Mouse (Mus musculus): ENCODE data around the gene Med1. TPM values are rescaled to one million over a fixed set of nuclear protein-coding genes. Genes with fewer than 3 reads are reported as not detected.
"Not testable (repeated sequence)": the region's sequence is repeated elsewhere in the genome, so short reads cannot be mapped to it uniquely, and the experiment has no call there.

The Med1 gene
- polyA plus RNA-seq, 1 experiment from 2014 or later = 53.3 TPM

DNA sequence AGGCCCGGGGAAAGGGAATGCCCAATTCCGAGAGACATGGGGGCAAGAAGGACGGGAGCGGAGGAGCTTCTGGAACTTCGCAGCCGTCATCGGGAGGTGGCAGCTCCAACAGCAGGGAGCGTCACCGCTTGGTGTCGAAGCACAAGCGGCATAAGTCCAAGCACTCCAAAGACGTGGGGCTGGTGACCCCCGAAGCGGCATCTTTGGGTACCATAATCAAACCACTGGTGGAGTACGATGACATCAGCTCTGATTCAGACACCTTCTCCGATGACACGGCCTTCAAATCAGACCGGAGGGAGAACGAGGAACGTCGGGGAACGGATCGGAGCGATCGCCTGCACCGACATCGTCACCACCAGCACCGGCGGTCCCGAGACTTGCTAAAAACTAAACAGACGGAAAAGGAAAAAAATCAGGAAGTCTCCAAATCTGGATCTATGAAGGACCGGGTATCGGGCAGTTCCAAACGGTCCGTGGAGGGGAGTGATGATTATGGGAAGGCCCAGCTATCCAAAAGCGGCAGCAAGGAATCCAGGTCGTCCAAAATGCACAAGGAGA, 10.3 kb upstream of the Med1 start:
- peaks cover 11% of the 10 kb centered on the region for H3K4me1 ChIP-seq (ENCODE audit: control insufficient read depth, insufficient read depth, low read length)
- H3K9me3 ChIP-seq (replicated peaks; ENCODE audit: control insufficient read depth, low read length) = no peaks in the 10 kb centered on the region
- 0 out of 2 replicates have a peak, but pooled peaks cover 3% of the 10 kb centered on the region for H3K36me3 ChIP-seq (ENCODE audit: control insufficient read depth, insufficient read depth, low read length)
- ATAC-seq (ENCODE audit: insufficient read depth, low FRiP score) = no peak
- peak overlapping the region; percentile 85 for H3K4me2 ChIP-seq (ENCODE audit: low read depth, low read length)
- peak overlapping the region; percentile 100 for H3K27ac ChIP-seq (ENCODE audit: low read length)
- H3K9ac ChIP-seq (ENCODE audit: low read length) = peak overlapping the region; percentile 99
- under 1% methylated on average over 37 of the region's 37 CpGs for WGBS
- H3K27me3 ChIP-seq (ENCODE audit: control insufficient read depth, insufficient read depth, low read length) = no peaks in the 10 kb centered on the region
- peak overlapping the region; percentile 85 for H3K4me3 ChIP-seq (replicated peaks; ENCODE audit: low read length)

DNA sequence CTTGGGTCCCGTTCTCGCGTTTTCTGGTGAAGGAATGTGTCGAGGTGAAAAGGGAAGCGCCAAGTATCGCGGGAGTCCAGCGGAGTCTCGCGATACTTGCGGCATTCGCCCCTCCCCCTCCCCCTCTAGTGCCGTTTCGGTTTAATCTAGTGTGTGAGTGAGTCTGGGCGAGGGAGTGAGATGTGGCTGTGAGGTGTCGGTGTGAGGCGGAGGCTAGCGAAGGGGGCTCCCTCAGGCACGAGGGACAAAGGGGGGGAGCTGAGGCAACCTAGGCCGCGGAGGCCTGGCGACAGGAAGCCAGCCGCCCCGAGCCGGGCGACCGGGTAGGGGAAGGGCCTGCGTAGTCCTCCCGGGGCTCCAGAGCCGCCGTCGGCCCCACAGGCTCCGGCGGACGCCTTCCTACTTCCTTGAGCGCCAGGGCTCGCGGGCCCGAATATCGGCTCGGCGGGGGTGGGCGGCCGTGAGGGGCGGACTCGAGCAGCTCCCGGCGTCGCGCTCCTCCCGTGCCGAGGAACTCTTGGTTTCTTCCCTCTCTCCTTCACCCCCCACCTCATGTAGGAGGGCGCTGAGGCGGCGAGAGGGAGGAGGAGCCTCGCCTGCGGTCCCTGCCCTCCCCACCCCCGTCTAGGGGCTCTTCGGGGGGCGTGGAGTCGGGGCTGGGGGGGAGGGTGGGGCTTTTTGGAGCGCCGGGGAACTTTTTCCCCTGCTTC, 9.7 kb upstream of the Med1 start, which contains the start of gene Cdk12:
TSS of gene Cdk12 (plus strand) at position 419 of the 710 bp plus-strand sequence.
- Histone ChIP-seq H3K36me3 (ENCODE audit: control insufficient read depth, insufficient read depth, low read length) (no peaks in the 10 kb centered on the region), H3K9ac (ENCODE audit: low read length) (peak within 1 kb of the TSS; percentile 99), H3K4me3 (replicated peaks; ENCODE audit: low read length) (peak within 1 kb of the TSS; percentile 85), H3K9me3 (replicated peaks; ENCODE audit: control insufficient read depth, low read length) (no peaks in the 10 kb centered on the region), H3K4me1 (ENCODE audit: control insufficient read depth, insufficient read depth, low read length) (peaks cover 11% of the 10 kb centered on the region), H3K27ac (ENCODE audit: low read length) (peak within 1 kb of the TSS; percentile 100), H3K4me2 (ENCODE audit: low read depth, low read length) (peak within 1 kb of the TSS; percentile 94), H3K27me3 (ENCODE audit: control insufficient read depth, insufficient read depth, low read length) (no peaks in the 10 kb centered on the region)
- under 1% methylated on average over 61 of the region's 63 CpGs for WGBS
- peak; percentile 93 for ATAC-seq (ENCODE audit: insufficient read depth, low FRiP score)

DNA sequence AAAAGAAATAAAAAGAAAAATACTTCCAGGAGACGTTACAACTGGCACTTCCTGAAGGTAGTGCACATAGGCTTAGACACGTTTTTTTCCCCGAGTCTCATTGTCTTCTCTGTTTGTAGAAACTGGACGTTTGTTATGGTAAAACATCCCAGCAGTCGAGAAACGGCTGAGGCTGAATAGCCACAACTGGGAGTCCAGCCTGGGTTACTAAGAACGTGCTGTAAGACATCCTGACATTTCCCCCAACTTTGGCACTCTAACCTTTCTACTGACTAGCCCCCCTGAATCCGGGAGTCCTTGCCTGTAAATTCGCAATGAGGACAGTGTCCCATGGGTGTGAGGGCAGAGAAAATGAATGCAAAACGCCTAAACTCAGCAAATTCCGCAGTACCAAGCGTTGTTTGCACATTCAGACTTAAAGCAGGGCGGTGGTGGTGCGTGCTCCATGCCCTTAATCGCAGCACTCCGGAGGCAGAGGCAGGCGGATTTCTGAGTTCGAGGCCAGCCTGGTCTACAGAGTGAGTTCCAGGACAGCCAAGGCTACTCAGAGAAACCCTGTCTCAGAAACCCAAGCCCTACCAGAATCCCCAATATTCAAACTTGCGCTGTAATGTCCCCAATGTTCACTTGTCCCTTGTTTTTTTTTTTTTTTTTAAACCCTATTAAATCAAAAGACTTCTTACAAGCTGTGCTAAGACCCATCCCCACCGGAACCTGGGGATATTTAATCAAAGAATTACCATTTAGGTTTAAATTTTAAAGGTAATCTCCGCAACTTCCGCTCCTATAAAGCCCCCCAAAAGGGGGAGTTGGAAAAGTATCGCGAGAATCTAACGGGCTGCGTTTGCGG, 8.9 kb upstream of the Med1 start:
- H3K27ac ChIP-seq (ENCODE audit: low read length) = peak overlapping the region; percentile 78
- under 1% methylated on average over 27 of the region's 27 CpGs for WGBS
- H3K9me3 ChIP-seq (replicated peaks; ENCODE audit: control insufficient read depth, low read length) = no peaks in the 10 kb centered on the region
- H3K4me3 ChIP-seq (replicated peaks; ENCODE audit: low read length) = peak overlapping the region; percentile 85
- ATAC-seq (ENCODE audit: insufficient read depth, low FRiP score) = no peak
- peak overlapping the region; percentile 94 for H3K4me2 ChIP-seq (ENCODE audit: low read depth, low read length)
- H3K4me1 ChIP-seq (ENCODE audit: control insufficient read depth, insufficient read depth, low read length) = peaks cover 11% of the 10 kb centered on the region
- H3K9ac ChIP-seq (ENCODE audit: low read length) = peak overlapping the region; percentile 80
- no peaks in the 10 kb centered on the region for H3K27me3 ChIP-seq (ENCODE audit: control insufficient read depth, insufficient read depth, low read length)
- H3K36me3 ChIP-seq (ENCODE audit: control insufficient read depth, insufficient read depth, low read length) = no peaks in the 10 kb centered on the region

DNA sequence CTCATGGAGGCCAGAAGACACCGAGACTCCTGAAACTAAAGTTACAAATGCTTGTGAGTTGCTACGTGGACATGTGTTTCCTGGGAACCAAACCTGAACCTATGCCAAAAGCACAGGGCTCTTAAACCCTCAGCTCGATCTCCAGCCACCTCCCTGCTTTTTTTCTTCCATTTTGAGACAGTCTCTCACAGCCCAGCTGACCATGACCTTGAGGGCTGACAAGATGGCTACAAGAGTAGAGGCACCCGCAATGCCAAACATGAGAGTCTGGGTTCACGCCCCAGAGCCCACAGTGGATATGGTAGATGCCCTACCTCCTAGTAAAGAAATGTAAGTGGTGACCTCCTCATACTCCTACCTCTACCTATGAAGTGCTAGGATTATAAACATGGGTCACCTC, 2.3 kb downstream of the Med1 start:
- Histone ChIP-seq H3K4me3 (replicated peaks; ENCODE audit: low read length) (no peak overlapping the region), H3K27me3 (ENCODE audit: control insufficient read depth, insufficient read depth, low read length) (no peaks in the 10 kb centered on the region), H3K4me2 (ENCODE audit: low read depth, low read length) (no peak overlapping the region), H3K36me3 (ENCODE audit: control insufficient read depth, insufficient read depth, low read length) (peaks cover 4% of the 10 kb centered on the region; the same call in 1 of the 2 replicates), H3K4me1 (ENCODE audit: control insufficient read depth, insufficient read depth, low read length) (peaks cover 9% of the 10 kb centered on the region), H3K9ac (ENCODE audit: low read length) (no peak overlapping the region), H3K9me3 (replicated peaks; ENCODE audit: control insufficient read depth, low read length) (no peaks in the 10 kb centered on the region), H3K27ac (ENCODE audit: low read length) (no peak overlapping the region)
- ATAC-seq (ENCODE audit: insufficient read depth, low FRiP score) = no peak
- WGBS = 81% methylated on average over 5 of the region's 5 CpGs

DNA sequence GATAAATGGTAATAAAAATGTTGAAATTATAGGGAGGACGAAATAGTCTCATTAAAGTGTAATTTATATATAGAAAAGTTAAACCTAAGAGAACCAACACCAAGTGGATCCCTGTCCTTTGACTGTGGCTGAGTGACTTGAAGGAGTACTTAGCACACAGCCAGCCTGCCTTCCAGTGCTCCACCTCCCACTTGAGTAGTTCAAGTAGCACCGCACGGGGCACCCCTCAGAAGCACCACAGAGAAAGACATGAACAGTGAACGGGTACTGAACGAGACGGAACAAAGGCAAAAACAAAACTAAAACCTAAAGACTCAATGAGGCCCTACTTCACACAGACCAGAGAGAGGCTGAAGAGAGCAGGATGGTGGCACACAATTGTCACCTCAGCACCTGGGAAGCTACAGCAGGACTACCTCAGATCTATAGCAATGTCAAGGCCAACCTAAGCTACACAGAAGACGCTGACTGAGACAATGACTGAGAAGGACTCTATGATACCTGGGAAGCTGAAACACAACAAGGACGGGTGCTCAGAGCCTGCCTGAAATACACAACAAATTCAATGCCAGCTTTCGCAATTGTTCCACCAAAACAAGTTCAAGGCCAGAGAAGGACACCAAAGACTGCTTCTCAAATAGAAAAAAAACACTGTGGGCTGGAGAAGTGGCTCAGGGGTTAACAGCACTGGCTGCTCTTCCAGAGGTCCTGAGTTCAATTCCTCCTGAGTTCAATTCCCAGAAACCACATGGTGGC, 5.3 kb downstream of the Med1 start:
- no peak overlapping the region for H3K4me3 ChIP-seq (replicated peaks; ENCODE audit: low read length)
- H3K36me3 ChIP-seq (ENCODE audit: control insufficient read depth, insufficient read depth, low read length) = peaks cover 18% of the 10 kb centered on the region
- H3K4me1 ChIP-seq (ENCODE audit: control insufficient read depth, insufficient read depth, low read length) = peaks cover 9% of the 10 kb centered on the region
- no peak overlapping the region for H3K4me2 ChIP-seq (ENCODE audit: low read depth, low read length)
- ATAC-seq (ENCODE audit: insufficient read depth, low FRiP score) = no peak
- H3K9ac ChIP-seq (ENCODE audit: low read length) = no peak overlapping the region
- H3K9me3 ChIP-seq (replicated peaks; ENCODE audit: control insufficient read depth, low read length) = no peaks in the 10 kb centered on the region
- no peak overlapping the region for H3K27ac ChIP-seq (ENCODE audit: low read length)
- 93% methylated on average over 9 of the region's 9 CpGs for WGBS
- no peaks in the 10 kb centered on the region for H3K27me3 ChIP-seq (ENCODE audit: control insufficient read depth, insufficient read depth, low read length)

DNA sequence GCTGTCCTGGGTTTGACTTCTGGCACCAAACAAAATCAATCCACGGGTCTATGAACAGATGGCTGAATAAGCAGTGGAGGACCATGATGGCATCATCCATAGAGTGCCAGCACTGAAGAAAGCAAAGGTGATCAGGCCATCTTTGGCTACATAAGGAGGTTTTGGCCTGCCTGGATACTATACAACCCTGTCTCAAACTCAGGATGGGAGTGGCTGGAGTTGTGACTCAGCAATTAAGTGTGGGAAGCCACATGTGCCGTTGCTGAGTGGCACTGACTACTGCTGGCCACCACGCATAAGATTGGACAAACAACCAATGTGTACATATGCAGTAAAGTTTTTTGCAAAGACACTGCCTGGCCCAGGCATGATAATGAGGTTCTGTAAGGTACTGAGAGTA, 10.9 kb downstream of the Med1 start:
- WGBS = 92% methylated on average over 3 of the region's 3 CpGs
- ATAC-seq (ENCODE audit: insufficient read depth, low FRiP score); H3K4me1 ChIP-seq (ENCODE audit: control insufficient read depth, insufficient read depth, low read length); H3K4me2 ChIP-seq (ENCODE audit: low read depth, low read length); H3K9ac ChIP-seq (ENCODE audit: low read length); H3K4me3 ChIP-seq (replicated peaks; ENCODE audit: low read length); H3K9me3 ChIP-seq (replicated peaks; ENCODE audit: control insufficient read depth, low read length); H3K27ac ChIP-seq (ENCODE audit: low read length); H3K27me3 ChIP-seq (ENCODE audit: control insufficient read depth, insufficient read depth, low read length): not testable (repeated sequence)
- peaks cover 27% of the 10 kb centered on the region for H3K36me3 ChIP-seq (ENCODE audit: control insufficient read depth, insufficient read depth, low read length)

DNA sequence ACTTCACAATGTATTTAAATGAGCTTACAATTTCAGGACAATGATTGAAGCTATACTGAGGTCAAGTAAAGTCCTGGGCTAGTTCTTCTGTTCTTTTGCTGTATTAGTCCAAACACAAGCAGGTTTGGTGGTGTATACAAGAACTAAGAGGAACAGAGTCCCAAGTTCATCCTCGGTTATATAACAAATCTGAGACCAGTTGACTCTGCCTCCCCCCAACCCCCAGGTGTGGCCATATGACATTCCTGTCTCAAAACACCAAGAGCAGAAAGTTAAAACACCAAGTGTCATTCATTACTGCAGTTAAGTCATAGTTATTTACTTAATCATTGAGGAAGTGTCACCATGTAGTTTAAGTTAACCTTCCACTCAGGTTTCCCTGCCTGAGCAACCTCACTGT, 24.7 kb downstream of the Med1 start:
- no peak for ATAC-seq (ENCODE audit: insufficient read depth, low FRiP score)
- Histone ChIP-seq H3K27me3 (ENCODE audit: control insufficient read depth, insufficient read depth, low read length) (no peaks in the 10 kb centered on the region), H3K4me2 (ENCODE audit: low read depth, low read length) (no peak overlapping the region), H3K4me1 (ENCODE audit: control insufficient read depth, insufficient read depth, low read length) (no peaks in the 10 kb centered on the region), H3K27ac (ENCODE audit: low read length) (no peak overlapping the region), H3K9me3 (replicated peaks; ENCODE audit: control insufficient read depth, low read length) (no peaks in the 10 kb centered on the region), H3K36me3 (ENCODE audit: control insufficient read depth, insufficient read depth, low read length) (peaks cover 22% of the 10 kb centered on the region), H3K9ac (ENCODE audit: low read length) (no peak overlapping the region), H3K4me3 (replicated peaks; ENCODE audit: low read length) (no peak overlapping the region)
- WGBS = 92% methylated on average over 1 of the region's 1 CpGs

DNA sequence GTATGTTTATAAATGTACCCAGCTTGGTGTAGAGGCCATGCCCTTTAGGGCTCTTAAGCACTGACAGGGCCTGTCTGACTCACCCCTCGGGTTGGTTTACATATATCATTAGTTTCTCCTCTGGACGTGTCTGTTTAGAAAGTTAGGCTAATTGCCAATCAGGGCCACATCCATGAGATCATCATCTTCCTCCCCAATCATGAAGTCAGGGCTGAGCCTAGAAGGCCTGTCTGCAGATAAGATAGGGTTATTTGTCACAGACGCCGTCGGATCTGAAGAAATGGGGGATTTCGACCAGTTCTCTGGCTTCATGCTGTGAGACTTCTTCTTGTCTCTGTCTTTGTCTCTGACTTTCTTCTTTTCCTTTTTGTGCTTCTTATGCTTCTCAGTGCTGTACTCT, 38.0 kb downstream of the Med1 start:
- peaks cover 25% of the 10 kb centered on the region; the same call in 1 of the 2 replicates for H3K36me3 ChIP-seq (ENCODE audit: control insufficient read depth, insufficient read depth, low read length)
- WGBS = 66% methylated on average over 6 of the region's 6 CpGs
- H3K4me2 ChIP-seq (ENCODE audit: low read depth, low read length) = no peak overlapping the region

More for the DNA sequence above, 38.0 kb downstream of the Med1 start:
- no peak for ATAC-seq (ENCODE audit: insufficient read depth, low FRiP score)
- no peak overlapping the region for H3K4me3 ChIP-seq (replicated peaks; ENCODE audit: low read length)
- H3K27ac ChIP-seq (ENCODE audit: low read length) = no peak overlapping the region
- no peaks in the 10 kb centered on the region for H3K4me1 ChIP-seq (ENCODE audit: control insufficient read depth, insufficient read depth, low read length)
- H3K27me3 ChIP-seq (ENCODE audit: control insufficient read depth, insufficient read depth, low read length) = no peaks in the 10 kb centered on the region
- H3K9ac ChIP-seq (ENCODE audit: low read length) = no peak overlapping the region
- no peaks in the 10 kb centered on the region for H3K9me3 ChIP-seq (replicated peaks; ENCODE audit: control insufficient read depth, low read length)
